Mouse (Mus musculus): ENCODE data around the gene Pid1.

Pid1 gene

GRCm38 (mm10) chr1:84177033-84177432 is 186.9 kb downstream of the Pid1 start:
- no peak for DNase-seq (ENCODE audit: low spot score)

- no peak for DNase-seq (ENCODE audit: low spot score)
Measured at GRCm38 (mm10) chr1:84172941-84173340, 191.0 kb downstream of the Pid1 start.

GRCm38 (mm10) chr1:84157790-84158189 is 206.2 kb downstream of the Pid1 start:
- no peak for DNase-seq (ENCODE audit: low spot score)

DNA sequence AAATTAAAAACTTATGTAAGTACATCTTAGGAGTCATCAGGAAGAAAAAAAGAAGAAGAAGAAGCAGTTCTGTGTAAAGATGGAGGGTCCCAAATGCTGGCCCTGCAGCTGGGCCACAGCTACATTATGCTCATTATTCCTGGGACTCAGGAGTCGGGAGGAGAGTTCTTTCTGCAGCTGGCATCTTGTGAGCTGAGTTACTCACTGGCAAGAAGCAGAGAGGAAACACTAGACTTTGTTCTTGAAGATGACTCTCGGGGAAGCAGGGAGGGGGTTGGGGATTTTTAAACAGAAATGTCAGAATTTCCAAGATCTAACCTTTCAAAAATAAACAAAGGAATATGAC is 208.4 kb downstream of the Pid1 start:
- no peak for DNase-seq (ENCODE audit: low spot score)

DNA sequence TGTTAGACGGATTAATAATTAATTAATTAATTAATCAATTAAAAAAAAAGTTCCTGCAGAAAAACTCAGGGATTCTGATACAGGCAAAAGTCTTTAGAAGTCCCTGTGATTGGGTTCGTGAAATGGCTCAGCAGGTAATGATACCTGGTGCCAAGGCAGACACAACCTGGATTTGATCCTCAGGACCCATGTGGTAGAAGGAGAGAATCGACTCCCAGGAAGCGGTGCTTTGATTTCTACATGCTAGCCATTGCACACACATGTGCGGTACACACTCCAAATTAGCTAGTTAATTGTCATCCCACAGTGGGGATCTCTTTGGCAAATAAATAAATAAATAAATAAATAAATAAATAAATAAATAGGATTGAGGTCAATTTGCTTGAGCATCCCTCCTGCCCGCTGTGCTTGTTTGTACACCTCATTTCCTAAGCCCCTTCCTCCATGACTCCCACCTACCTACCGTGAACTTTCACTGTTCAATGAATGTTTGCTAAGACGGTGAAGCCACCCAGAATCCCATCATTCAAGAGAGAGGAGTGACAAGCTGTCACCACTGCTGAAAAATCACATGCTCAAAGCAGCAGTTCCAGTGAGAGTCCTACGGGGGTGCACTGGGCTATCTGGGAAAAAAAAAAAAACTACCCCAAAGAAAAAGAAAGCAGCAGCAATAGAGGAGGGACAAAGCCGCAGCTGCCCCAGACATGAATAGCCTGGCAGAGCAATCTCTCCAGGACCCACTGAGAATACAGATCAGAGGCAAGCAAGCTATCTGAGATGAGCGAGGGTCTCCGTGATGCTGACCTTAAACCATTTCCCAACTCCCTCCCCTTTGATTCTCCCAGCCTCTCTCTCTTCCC is 209.0 kb downstream of the Pid1 start:
- DNase-seq (ENCODE audit: low spot score): no peak

DNA sequence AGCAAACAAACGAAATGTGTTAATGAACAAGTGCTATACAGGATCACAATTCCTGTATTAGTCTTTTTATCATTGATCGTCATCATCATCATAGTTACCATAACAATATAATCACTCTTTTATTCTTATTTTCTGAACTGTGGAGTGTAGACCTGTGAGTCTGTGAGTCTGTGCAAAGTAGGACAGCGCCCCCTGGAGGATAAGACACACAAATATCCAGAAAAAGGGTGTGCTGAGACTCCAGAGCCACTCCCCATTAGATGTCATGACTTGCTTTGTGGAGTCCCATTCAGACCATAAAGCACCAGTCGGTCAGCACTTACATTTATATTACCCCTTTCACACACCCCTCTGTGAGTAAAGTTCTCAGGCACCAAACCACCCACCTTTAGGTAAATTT is 210.0 kb downstream of the Pid1 start:
- no peak for DNase-seq (ENCODE audit: low spot score)

DNA sequence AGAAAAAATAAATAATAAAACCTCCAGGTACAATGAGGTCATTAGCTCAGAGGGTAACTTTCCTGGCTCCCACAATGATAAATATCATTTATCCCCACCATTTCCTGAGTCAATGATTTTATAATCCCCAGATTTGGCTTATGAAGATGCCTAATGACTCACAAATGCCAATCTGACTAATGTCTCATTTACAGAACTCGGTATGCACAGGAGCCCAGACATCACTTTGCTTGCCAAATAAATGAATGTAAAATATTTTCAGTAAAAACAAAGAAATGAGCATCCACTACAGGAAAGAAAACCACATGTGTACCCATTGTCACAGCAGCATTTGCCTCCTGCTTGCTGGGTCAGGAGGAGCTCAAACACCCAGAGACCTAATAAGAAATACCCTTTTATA is 222.4 kb downstream of the Pid1 start:
- no peak for DNase-seq (ENCODE audit: low spot score)

- DNase-seq (ENCODE audit: low spot score): no peak
Measured at GRCm38 (mm10) chr1:84132451-84132850, 231.5 kb downstream of the Pid1 start.

- no peak for DNase-seq (ENCODE audit: low spot score)
Measured at GRCm38 (mm10) chr1:84131799-84132198, 232.2 kb downstream of the Pid1 start.

DNA sequence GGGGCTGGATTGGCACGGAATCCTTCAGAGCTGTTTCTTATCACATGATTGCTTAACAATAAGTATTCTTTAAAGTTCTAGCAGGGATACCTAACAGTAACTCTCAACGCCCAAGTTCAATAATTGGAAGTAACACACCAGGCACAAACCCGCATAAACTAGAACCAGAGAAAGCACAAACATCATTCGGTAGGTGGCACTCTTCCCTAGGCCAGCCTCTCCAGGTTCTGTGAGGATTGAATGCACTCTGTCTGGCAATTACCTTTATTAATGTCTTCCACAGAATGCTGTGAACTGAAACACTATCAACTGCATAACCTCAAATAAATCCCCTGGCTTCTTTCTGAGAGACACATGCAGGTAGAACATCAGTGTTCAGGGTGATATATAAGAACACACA is 235.5 kb downstream of the Pid1 start:
- DNase-seq (ENCODE audit: low spot score): no peak

GRCm38 (mm10) chr1:84119306-84119705 is 244.7 kb downstream of the Pid1 start:
- DNase-seq (ENCODE audit: low spot score): no peak

DNA sequence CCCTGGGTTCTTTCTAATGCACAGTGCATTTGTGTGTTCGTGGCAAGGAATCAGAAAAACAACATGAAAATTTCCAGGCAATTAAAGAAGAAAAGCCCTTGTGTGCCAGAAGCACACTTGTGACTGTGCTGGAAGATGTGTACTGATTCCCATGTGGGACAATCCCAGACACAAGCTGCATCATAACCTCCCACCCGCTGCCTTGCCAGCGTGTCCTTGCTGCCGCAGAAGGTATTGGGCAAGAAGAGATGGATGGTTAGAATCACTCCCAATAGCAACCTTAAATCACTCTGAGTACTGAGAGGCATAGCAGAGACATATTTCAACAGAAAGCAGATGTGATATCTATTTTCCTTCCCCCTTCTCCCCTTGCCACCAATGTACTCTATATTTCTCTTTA is 257.2 kb downstream of the Pid1 start:
- DNase-seq (ENCODE audit: low spot score): no peak

DNA sequence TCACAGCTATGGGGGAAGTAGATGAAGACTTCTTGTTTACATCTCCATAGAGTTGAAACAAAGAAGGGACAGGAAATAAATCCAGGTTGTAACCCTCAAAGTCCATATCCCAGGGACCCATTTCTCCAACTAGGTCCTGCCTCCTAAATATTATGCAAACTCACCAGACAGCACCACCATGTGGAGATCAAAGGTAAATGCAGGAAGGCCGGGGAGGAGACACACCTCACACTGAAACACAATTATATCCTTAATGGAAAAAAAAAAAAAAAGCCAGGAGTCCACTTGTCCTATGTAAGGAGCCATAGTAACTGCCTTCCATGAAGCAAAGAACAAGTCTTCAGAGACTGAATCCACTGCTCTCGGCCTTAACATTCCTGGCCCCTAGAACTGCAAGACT is 261.9 kb downstream of the Pid1 start:
- no peak for DNase-seq (ENCODE audit: low spot score)

GRCm38 (mm10) chr1:84097398-84097797 is 266.6 kb downstream of the Pid1 start:
- DNase-seq (ENCODE audit: low spot score): no peak

DNA sequence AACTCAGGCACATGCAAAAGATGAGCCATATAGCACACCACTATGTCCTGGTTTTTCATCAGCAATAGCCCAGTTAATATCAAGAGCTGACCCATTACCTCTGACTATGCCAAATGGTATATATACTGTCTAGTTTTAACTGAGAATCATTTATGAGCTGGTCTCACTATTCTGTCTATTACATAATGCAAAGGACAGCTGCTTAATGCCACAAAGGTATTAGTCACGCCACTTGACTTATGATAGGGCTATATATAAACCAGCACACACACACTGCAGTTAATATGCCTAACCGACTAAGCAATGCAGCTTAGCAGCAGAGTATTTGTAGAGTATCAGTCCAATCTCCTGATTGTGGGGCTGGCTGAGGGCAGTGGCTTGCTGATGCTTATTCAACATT is 270.7 kb downstream of the Pid1 start:
- no peak for DNase-seq (ENCODE audit: low spot score)

GRCm38 (mm10) chr1:84089664-84090063 is 274.3 kb downstream of the Pid1 start:
- no peak for DNase-seq (ENCODE audit: low spot score)

GRCm38 (mm10) chr1:84087957-84088356 is 276.0 kb downstream of the Pid1 start:
- no peak for DNase-seq (ENCODE audit: low spot score)

DNA sequence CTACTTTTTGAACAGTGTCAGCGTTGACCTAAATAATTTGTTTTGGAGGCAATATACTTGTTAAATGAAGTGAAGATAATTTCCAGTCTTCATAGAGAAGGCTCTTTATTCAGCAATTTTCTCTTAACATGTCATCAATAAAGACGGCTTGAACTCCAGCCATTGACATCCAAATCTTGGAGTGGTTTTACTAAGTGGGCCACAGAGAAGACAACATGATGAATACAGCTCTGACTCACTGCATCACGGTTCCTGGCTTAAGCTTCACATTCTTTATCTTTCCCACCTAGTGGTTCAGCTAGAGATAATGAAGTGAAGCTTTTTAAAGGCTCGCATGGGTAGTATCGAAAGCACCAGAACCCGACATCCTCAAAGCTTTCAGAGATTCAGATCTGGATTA is 276.7 kb downstream of the Pid1 start:
- DNase-seq (ENCODE audit: low spot score): no peak

DNA sequence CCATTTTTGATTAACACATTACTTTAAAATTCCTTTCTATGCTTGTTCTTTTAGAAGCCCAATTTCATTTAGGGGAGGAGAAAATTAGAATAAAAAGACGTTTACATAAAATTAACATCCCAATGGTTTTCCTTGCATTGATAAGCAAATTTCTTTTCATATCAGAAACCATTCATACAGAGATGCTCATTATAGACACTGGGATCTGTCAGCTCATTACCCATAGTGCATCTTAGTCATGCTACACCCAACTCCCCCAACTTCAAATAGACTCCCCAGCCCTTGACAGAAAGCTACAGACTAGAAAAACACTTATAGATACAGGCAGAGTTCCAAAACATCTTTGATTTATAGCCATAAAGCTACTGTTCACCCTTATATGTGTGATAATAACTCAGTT is 277.5 kb downstream of the Pid1 start:
- DNase-seq (ENCODE audit: low spot score): no peak

DNA sequence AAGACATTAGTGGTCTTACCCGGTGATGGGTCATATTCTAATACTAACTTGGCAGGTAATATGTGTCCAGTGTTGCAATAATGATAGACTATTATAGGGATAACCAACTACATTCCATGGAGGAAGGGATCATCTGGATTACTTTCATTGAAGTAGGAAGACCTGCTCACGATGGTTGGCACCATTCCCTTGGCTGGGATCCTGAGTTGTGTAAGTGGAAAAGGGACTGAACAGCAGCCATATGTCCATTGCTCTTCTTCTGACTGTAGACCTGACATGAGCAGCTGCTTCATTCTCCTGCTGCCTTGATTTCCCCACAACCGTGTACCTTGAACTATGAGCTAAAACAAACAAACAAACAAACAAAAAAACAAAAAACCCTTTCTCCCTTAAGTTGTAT is 278.6 kb downstream of the Pid1 start:
- no peak for DNase-seq (ENCODE audit: low spot score)

- no peak for DNase-seq (ENCODE audit: low spot score)
Measured at GRCm38 (mm10) chr1:84079566-84079965, 284.4 kb downstream of the Pid1 start.

DNA sequence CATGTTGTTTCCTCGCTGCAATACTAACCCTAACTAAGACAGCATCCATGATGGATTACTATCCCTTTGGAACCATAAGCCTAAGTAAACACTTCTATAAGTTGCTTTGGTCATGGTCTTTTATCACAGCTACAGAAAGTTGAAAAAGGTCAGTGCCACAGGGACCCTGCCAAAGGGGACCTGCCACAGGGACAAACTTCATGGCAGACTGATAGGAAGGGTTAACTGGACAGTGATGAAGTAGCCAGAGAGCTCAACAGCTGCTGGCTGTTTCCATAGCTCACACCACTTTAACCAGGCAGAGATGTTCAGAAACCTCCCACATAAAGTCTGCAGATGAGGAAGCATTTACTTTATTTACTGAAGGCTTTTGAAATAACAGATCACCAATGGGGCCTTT is 287.0 kb downstream of the Pid1 start:
- DNase-seq (ENCODE audit: low spot score): no peak

GRCm38 (mm10) chr1:84056884-84057630 is 306.9 kb downstream of the Pid1 start:
- DNase-seq (ENCODE audit: low spot score): no peak

GRCm38 (mm10) chr1:84056306-84056705 is 307.7 kb downstream of the Pid1 start:
- DNase-seq (ENCODE audit: low spot score): no peak
